Mouse (Mus musculus) embryonic fibroblast, embryonic 13.5 days (primary cell): Measurements from ENCODE around the gene Lama5.

Experiments
- CTCF ChIP-seq: IDR thresholded peaks from 2 replicates; pipeline ENCODE4 v1.5.1; 2011; ENCODE audit warnings: mild to moderate bottlenecking, control low read depth, low read length, moderate library complexity, borderline replicate concordance; ENCODE audit not compliant: insufficient read depth
- POLR2A ChIP-seq: IDR thresholded peaks from 2 replicates; pipeline ENCODE4 v1.6.1; 2011; ENCODE audit warnings: low read depth, mild to moderate bottlenecking, control low read depth, low read length, moderate library complexity

GRCm38 (mm10) chr2:180270537-180271255 is 45.0 kb upstream of the Lama5 start:
- TF ChIP-seq POLR2A: no peak
- no peak for TF ChIP-seq CTCF
